Mouse (Mus musculus): ENCODE results near the gene Siglece. TPM values are rescaled to one million over a fixed set of nuclear protein-coding genes. Genes with fewer than 3 reads are reported as not detected.
"Not testable (repeated sequence)": the region's sequence is repeated elsewhere in the genome, so short reads cannot be mapped to it uniquely, and the experiment has no call there.

Gene Siglece
- polyA plus RNA-seq, 1 experiment from 2014 or later: 0.16 TPM

GRCm38 (mm10) chr7:43671064-43671808 is 11.3 kb upstream of the Siglece start:
- H3K4me1 ChIP-seq (ENCODE audit: control insufficient read depth, insufficient read depth, low read length): peaks cover 9% of the 10 kb centered on the region
- H3K9me3 ChIP-seq (replicated peaks; ENCODE audit: control insufficient read depth, low read length, poor library complexity, severe bottlenecking): 0 out of 2 replicates have a peak, but pooled peaks cover 1% of the 10 kb centered on the region
- H3K4me2 ChIP-seq (ENCODE audit: low read length): peak overlapping the region; percentile 80
- 68% methylated on average over 11 of the region's 11 CpGs for WGBS
- peak overlapping the region; percentile 36; the same call in 1 of the 2 replicates for H3K9ac ChIP-seq (ENCODE audit: low read depth, low read length)
- peak; percentile 55 for ATAC-seq
- peak overlapping the region; percentile 31; the same call in 1 of the 2 replicates for H3K27ac ChIP-seq (ENCODE audit: low read length)
- no peaks in the 10 kb centered on the region for H3K27me3 ChIP-seq (ENCODE audit: control insufficient read depth, insufficient read depth, low read depth, low read length)
- H3K36me3 ChIP-seq (ENCODE audit: control insufficient read depth, insufficient read depth, low read length): peaks cover 14% of the 10 kb centered on the region
- H3K4me3 ChIP-seq (ENCODE audit: low read depth, low read length): peak overlapping the region; percentile 61

GRCm38 (mm10) chr7:43668582-43668981 is 8.6 kb upstream of the Siglece start:
- WGBS: 10% methylated on average over 3 of the region's 3 CpGs
- H3K36me3 ChIP-seq (ENCODE audit: control insufficient read depth, insufficient read depth, low read length): no peaks in the 10 kb centered on the region
- H3K4me3 ChIP-seq (ENCODE audit: low read depth, low read length): no peak overlapping the region
- ATAC-seq: no peak
- peaks cover 9% of the 10 kb centered on the region for H3K4me1 ChIP-seq (ENCODE audit: control insufficient read depth, insufficient read depth, low read length)
- H3K4me2 ChIP-seq (ENCODE audit: low read length): no peak overlapping the region
- H3K9ac ChIP-seq (ENCODE audit: low read depth, low read length): no peak overlapping the region
- H3K27me3 ChIP-seq (ENCODE audit: control insufficient read depth, insufficient read depth, low read depth, low read length): no peaks in the 10 kb centered on the region
- H3K9me3 ChIP-seq (replicated peaks; ENCODE audit: control insufficient read depth, low read length, poor library complexity, severe bottlenecking): no peaks in the 10 kb centered on the region
- no peak overlapping the region for H3K27ac ChIP-seq (ENCODE audit: low read length)

- not testable (repeated sequence) for H3K4me1 ChIP-seq (ENCODE audit: control insufficient read depth, insufficient read depth, low read length); H3K36me3 ChIP-seq (ENCODE audit: control insufficient read depth, insufficient read depth, low read length); ATAC-seq; H3K9ac ChIP-seq (ENCODE audit: low read depth, low read length); H3K4me3 ChIP-seq (ENCODE audit: low read depth, low read length); H3K27me3 ChIP-seq (ENCODE audit: control insufficient read depth, insufficient read depth, low read depth, low read length); H3K9me3 ChIP-seq (replicated peaks; ENCODE audit: control insufficient read depth, low read length, poor library complexity, severe bottlenecking); H3K27ac ChIP-seq (ENCODE audit: low read length); H3K4me2 ChIP-seq (ENCODE audit: low read length)
- 97% methylated on average over 4 of the region's 4 CpGs for WGBS
Observed at GRCm38 (mm10) chr7:43667221-43667620, 7.3 kb upstream of the Siglece start.

DNA sequence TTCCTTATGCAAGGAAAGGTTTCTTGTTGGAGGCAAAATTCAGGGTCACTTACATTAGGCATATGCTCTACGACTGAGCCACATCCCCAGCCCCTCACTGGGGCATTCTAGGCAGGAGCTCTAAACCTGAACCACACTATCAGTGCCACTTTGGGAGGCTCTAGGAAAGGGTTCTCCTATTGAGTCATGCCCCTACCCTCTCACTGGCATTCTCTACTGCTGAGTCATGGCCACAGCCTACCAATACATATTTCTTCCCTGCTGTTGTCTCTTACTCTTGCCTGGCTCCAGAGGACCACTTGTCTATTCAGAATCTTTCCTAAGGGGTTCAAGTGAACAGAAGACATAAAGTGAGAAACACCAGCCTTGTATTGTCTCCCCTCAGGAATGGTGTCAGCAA is 2.8 kb upstream of the Siglece start:
- Histone ChIP-seq H3K4me3 (ENCODE audit: low read depth, low read length) (no peak overlapping the region), H3K4me1 (ENCODE audit: control insufficient read depth, insufficient read depth, low read length) (no peaks in the 10 kb centered on the region), H3K4me2 (ENCODE audit: low read length) (no peak overlapping the region), H3K9ac (ENCODE audit: low read depth, low read length) (no peak overlapping the region), H3K36me3 (ENCODE audit: control insufficient read depth, insufficient read depth, low read length) (no peaks in the 10 kb centered on the region), H3K9me3 (replicated peaks; ENCODE audit: control insufficient read depth, low read length, poor library complexity, severe bottlenecking) (no peaks in the 10 kb centered on the region), H3K27ac (ENCODE audit: low read length) (no peak overlapping the region), H3K27me3 (ENCODE audit: control insufficient read depth, insufficient read depth, low read depth, low read length) (no peaks in the 10 kb centered on the region)
- no peak for ATAC-seq
- WGBS: 89% methylated on average over 1 of the region's 1 CpGs

DNA sequence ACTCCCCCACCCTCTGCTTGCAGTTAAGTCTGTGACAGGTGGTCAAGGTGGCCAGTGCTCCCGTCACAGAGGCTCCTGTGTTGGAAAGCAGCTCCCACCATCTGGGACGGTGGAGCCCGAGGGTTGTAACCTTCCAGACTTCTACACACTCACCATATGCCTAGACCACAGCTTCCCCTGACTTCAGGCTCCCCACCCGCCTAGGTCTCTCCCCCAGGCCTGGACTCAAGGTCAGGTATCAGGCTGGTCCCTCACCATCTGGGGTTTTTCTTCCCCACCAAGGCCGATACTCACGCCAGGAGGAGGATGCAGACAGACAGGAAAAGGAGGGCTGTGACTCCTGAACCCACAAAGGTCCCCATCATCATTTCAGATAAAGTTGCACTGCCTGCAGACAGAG is 3.7 kb downstream of the Siglece start:
- Histone ChIP-seq H3K4me1 (ENCODE audit: control insufficient read depth, insufficient read depth, low read length) (no peaks in the 10 kb centered on the region), H3K27me3 (ENCODE audit: control insufficient read depth, insufficient read depth, low read depth, low read length) (no peaks in the 10 kb centered on the region), H3K9ac (ENCODE audit: low read depth, low read length) (no peak overlapping the region), H3K36me3 (ENCODE audit: control insufficient read depth, insufficient read depth, low read length) (no peaks in the 10 kb centered on the region), H3K4me2 (ENCODE audit: low read length) (no peak overlapping the region), H3K27ac (ENCODE audit: low read length) (no peak overlapping the region), H3K4me3 (ENCODE audit: low read depth, low read length) (no peak overlapping the region), H3K9me3 (replicated peaks; ENCODE audit: control insufficient read depth, low read length, poor library complexity, severe bottlenecking) (no peaks in the 10 kb centered on the region)
- no peak for ATAC-seq
- WGBS: 78% methylated on average over 6 of the region's 6 CpGs

DNA sequence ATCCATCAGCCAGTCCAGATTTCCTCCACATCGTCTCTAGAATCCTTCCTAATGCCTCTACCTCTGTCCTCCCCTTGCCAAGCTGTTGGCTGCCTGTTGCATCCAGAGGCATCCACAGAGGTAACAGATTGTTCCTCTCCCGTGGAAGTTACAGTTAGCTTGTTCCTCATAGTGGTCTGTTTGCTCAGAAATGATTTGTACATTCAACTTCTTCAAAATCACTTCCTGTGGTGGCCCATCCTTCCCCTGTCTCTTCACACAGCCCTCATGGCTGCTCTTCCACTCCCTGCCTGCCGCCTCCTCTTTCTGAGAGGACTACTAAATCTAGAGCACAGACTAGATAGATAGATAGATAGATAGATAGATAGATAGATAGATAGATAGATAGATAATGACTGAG is 5.4 kb downstream of the Siglece start:
- no peaks in the 10 kb centered on the region for H3K27me3 ChIP-seq (ENCODE audit: control insufficient read depth, insufficient read depth, low read depth, low read length)
- no peak overlapping the region for H3K4me3 ChIP-seq (ENCODE audit: low read depth, low read length)
- no peak overlapping the region for H3K27ac ChIP-seq (ENCODE audit: low read length)
- H3K36me3 ChIP-seq (ENCODE audit: control insufficient read depth, insufficient read depth, low read length): no peaks in the 10 kb centered on the region
- H3K4me2 ChIP-seq (ENCODE audit: low read length): no peak overlapping the region
- no peak overlapping the region for H3K9ac ChIP-seq (ENCODE audit: low read depth, low read length)
- 87% methylated on average over 3 of the region's 3 CpGs for WGBS
- no peaks in the 10 kb centered on the region for H3K4me1 ChIP-seq (ENCODE audit: control insufficient read depth, insufficient read depth, low read length)
- no peak for ATAC-seq
- no peaks in the 10 kb centered on the region for H3K9me3 ChIP-seq (replicated peaks; ENCODE audit: control insufficient read depth, low read length, poor library complexity, severe bottlenecking)

GRCm38 (mm10) chr7:43652683-43653082 is 7.3 kb downstream of the Siglece start:
- Histone ChIP-seq H3K4me1 (ENCODE audit: control insufficient read depth, insufficient read depth, low read length) (no peaks in the 10 kb centered on the region), H3K36me3 (ENCODE audit: control insufficient read depth, insufficient read depth, low read length) (no peaks in the 10 kb centered on the region), H3K27ac (ENCODE audit: low read length) (no peak overlapping the region), H3K9ac (ENCODE audit: low read depth, low read length) (no peak overlapping the region), H3K27me3 (ENCODE audit: control insufficient read depth, insufficient read depth, low read depth, low read length) (no peaks in the 10 kb centered on the region), H3K9me3 (replicated peaks; ENCODE audit: control insufficient read depth, low read length, poor library complexity, severe bottlenecking) (no peaks in the 10 kb centered on the region), H3K4me3 (ENCODE audit: low read depth, low read length) (no peak overlapping the region), H3K4me2 (ENCODE audit: low read length) (no peak overlapping the region)
- no peak for ATAC-seq
- WGBS: 88% methylated on average over 6 of the region's 6 CpGs

DNA sequence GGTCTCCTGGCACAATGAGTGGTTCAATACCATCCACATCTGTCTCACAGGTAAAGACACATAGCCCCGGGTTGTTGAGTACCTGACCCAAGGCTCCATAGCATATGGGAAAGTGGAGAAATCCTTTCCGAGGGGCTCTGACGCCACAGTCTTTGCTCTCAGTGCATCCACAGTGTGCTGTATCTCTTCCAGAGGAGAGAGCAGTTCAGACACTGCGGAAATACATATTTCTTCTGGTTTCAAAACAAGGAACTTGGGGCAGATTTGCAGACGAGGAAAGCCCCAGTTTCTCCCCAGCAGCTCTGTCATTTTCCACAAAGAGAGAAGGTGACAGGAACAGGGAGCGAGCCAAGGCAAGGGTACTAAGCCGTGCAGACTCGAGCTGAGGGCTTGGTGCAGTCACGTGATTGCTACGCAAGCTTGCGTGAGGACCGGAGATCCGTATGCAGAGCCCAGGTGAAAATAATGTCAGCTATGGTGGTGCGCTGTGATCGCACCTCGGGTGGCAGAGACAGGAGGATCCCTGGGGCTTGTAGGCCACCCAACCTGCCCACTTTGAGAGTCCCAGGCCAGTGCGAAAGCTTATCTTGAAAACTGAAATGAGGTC is 16.8 kb downstream of the Siglece start:
- H3K4me3 ChIP-seq (ENCODE audit: low read depth, low read length): no peak overlapping the region
- 80% methylated on average over 17 of the region's 17 CpGs for WGBS
- no peak overlapping the region for H3K4me2 ChIP-seq (ENCODE audit: low read length)
- no peaks in the 10 kb centered on the region for H3K36me3 ChIP-seq (ENCODE audit: control insufficient read depth, insufficient read depth, low read length)
- ATAC-seq: no peak
- no peak overlapping the region for H3K27ac ChIP-seq (ENCODE audit: low read length)
- no peaks in the 10 kb centered on the region for H3K27me3 ChIP-seq (ENCODE audit: control insufficient read depth, insufficient read depth, low read depth, low read length)
- no peaks in the 10 kb centered on the region for H3K9me3 ChIP-seq (replicated peaks; ENCODE audit: control insufficient read depth, low read length, poor library complexity, severe bottlenecking)
- H3K9ac ChIP-seq (ENCODE audit: low read depth, low read length): no peak overlapping the region
- no peaks in the 10 kb centered on the region for H3K4me1 ChIP-seq (ENCODE audit: control insufficient read depth, insufficient read depth, low read length)

DNA sequence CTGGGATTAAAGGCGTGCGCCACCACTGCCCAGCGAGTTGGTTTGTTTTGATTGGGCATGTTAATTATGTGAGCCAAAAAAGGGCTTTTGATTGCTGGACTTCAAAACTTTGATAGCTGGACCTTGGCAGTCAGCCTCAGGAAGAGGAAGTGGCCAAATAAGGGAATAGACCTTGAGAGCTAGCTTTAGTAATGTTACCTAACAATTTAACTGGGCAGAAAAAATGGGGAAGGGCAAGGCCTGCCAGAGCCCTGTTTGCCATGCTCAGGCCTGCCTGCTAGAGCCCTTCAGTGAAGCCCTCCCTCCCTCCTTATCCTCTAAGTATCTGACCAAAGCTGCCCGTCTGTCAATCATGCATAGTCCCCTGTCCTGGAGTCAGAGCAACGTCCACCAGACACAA is 17.4 kb downstream of the Siglece start:
- no peak for ATAC-seq
- WGBS: 83% methylated on average over 5 of the region's 5 CpGs

More for the DNA sequence above, 17.4 kb downstream of the Siglece start:
- H3K27me3 ChIP-seq (ENCODE audit: control insufficient read depth, insufficient read depth, low read depth, low read length): no peaks in the 10 kb centered on the region
- no peak overlapping the region for H3K4me3 ChIP-seq (ENCODE audit: low read depth, low read length)
- H3K4me2 ChIP-seq (ENCODE audit: low read length): no peak overlapping the region
- H3K4me1 ChIP-seq (ENCODE audit: control insufficient read depth, insufficient read depth, low read length): no peaks in the 10 kb centered on the region
- H3K36me3 ChIP-seq (ENCODE audit: control insufficient read depth, insufficient read depth, low read length): no peaks in the 10 kb centered on the region
- no peak overlapping the region for H3K27ac ChIP-seq (ENCODE audit: low read length)
- no peak overlapping the region for H3K9ac ChIP-seq (ENCODE audit: low read depth, low read length)
- H3K9me3 ChIP-seq (replicated peaks; ENCODE audit: control insufficient read depth, low read length, poor library complexity, severe bottlenecking): no peaks in the 10 kb centered on the region
